Mouse (Mus musculus) limb, embryonic 12.5 days (tissue): ENCODE measurements at regions not wholly inside any gene's neighbourhood (a gene's known extent, or its start where the extent isn't known, plus 50 kb on each side); places are given as distances from the start of the nearest gene placed in this dataset.
A peak's percentile ranks its signal among the peaks of the same experiment; 100 is the strongest.

Source experiments
- ATAC-seq: fragments of 200-750 bp; cut with Nextera tagmentation; 2 replicates; pipeline ENCODE4 v1.8.0; 2017; ENCODE audit warnings: low read depth, moderate TSS enrichment; ENCODE audit not compliant: insufficient number of reproducible peaks, insufficient read depth, low FRiP score, low TSS enrichment
- H3K27ac ChIP-seq: fragments of 300-500 bp; sonication (generic); 2 replicates; pipeline ENCODE4 v1.5.1; 2016; ENCODE audit warnings: mild to moderate bottlenecking, moderate library complexity
- H3K27me3 ChIP-seq: fragments of 300-500 bp; sonication (generic); 2 replicates; pipeline ENCODE4 v1.6.1; 2016; ENCODE audit warnings: mild to moderate bottlenecking, moderate library complexity
- H3K36me3 ChIP-seq: fragments of 300-500 bp; sonication (generic); 2 replicates; pipeline ENCODE4 v1.6.1; 2016; ENCODE audit warnings: mild to moderate bottlenecking, moderate library complexity
- H3K4me1 ChIP-seq: fragments of 300-500 bp; sonication (generic); replicated peaks from 2 replicates; pipeline ENCODE4 v1.6.1; 2016
- H3K4me2 ChIP-seq: fragments of 300-500 bp; sonication (generic); 2 replicates; pipeline ENCODE4 v1.6.1; 2016; ENCODE audit warnings: mild to moderate bottlenecking, moderate library complexity
- H3K4me3 ChIP-seq: fragments of 300-500 bp; sonication (generic); replicated peaks from 2 replicates; pipeline ENCODE4 v1.5.1; 2016; ENCODE audit warnings: mild to moderate bottlenecking
- H3K9ac ChIP-seq: fragments of 300-500 bp; sonication (generic); replicated peaks from 2 replicates; pipeline ENCODE4 v1.6.1; 2016; ENCODE audit warnings: mild to moderate bottlenecking, moderate library complexity
- H3K9me3 ChIP-seq: fragments of 300-500 bp; sonication (generic); 2 replicates; pipeline ENCODE4 v1.6.1; 2016; ENCODE audit warnings: mild to moderate bottlenecking, moderate library complexity
- WGBS: fragments of 180-500 bp; shearing (Covaris S2); methylation state at CpG from one replicate; pipeline ENCODE4 v1.1.7; 2016; 5-methylcytosine and 5-hydroxymethylcytosine counted together

DNA sequence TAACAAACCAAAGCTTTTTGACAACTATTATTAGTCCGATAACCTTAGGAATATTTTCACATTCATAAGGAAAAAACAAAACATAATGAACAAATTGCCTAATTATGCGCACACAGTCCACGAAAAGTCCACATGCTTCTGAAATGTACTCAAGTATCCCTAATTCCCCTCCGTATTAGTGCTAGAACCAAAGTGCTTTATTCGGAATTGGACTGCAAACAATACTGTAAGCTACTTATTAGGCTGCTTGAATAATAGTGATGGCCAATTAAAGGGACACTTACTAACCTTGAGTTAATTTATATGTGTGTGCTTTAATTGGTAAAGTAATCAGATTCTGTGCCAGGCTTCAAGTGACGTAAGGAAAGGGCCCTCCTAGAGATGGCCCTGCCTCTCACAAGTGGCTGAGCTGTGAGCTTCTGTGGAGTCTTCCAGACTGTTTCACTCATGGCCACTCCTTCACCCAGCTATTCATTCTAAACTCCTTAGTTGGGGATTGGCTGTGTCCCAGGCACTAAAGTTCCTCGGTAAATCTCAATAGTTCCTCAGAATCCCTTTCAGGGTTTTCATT is 132.2 kb upstream of the Elac2 start:
- Histone ChIP-seq H3K27me3 (peaks cover 10% of the 10 kb centered on the region; the same call in 1 of the 2 replicates), H3K4me1 (peaks cover 11% of the 10 kb centered on the region), H3K27ac (no peak overlapping the region), H3K9me3 (no peaks in the 10 kb centered on the region), H3K9ac (no peak overlapping the region), H3K4me2 (no peak overlapping the region), H3K36me3 (no peaks in the 10 kb centered on the region), H3K4me3 (no peak overlapping the region)
- WGBS, result 84% methylated on average over 7 of the region's 7 CpGs
- ATAC-seq, result no peak

DNA sequence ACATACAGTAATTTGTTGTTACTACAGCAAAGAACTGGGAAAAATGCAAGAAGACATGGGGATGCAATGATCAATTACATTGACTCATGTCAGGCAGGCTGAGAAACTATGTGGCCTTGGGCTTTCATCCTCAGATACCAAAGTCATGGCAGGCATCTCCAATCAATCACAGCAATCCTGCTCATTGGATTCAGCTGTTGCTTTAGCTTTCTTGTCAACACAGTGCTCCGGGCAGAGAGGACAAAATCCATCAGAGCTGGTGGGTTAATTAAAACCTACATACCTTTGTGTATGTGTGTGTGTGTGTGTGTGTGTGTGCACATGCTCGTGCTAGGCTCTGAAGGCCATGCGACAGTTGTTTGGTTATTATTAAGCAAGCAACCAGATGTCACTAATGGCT is 119.2 kb upstream of the Elac2 start:
- 23% methylated on average over 3 of the region's 3 CpGs for whole genome bisulfite sequencing
- H3K27ac ChIP-seq, result no peak overlapping the region
- no peaks in the 10 kb centered on the region for H3K4me1 ChIP-seq
- no peak overlapping the region for H3K9ac ChIP-seq
- peaks cover 6% of the 10 kb centered on the region; the same call in 1 of the 2 replicates for H3K27me3 ChIP-seq
- H3K4me3 ChIP-seq, result no peak overlapping the region
- H3K9me3 ChIP-seq, result no peaks in the 10 kb centered on the region
- no peak for ATAC-seq
- no peak overlapping the region for H3K4me2 ChIP-seq
- H3K36me3 ChIP-seq, result no peaks in the 10 kb centered on the region

DNA sequence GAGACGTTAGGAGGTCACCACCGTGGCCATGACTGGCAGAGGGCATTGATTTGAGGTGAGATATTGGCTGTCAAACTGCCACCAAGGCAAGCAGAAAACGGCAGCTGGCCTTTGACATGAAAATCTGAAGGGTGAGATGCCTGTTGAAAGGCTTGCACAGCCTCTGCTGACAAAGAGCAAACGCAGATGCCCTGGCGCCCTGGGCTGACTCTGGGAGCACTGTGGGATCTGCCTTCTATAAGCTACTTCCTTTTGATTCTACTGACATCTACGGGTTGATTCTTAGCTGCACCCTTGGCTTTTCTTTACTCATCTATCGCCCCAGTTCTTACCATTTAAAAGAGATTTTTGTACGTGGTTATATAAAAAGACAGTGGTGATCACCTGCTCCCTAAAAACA is 98.2 kb upstream of the Elac2 start:
- Histone ChIP-seq H3K9ac (no peak overlapping the region), H3K36me3 (no peaks in the 10 kb centered on the region), H3K4me2 (no peak overlapping the region), H3K27ac (no peak overlapping the region), H3K4me1 (no peaks in the 10 kb centered on the region), H3K4me3 (no peak overlapping the region), H3K27me3 (peaks cover 15% of the 10 kb centered on the region), H3K9me3 (no peaks in the 10 kb centered on the region)
- WGBS, result 32% methylated on average over 8 of the region's 8 CpGs
- ATAC-seq, result no peak

DNA sequence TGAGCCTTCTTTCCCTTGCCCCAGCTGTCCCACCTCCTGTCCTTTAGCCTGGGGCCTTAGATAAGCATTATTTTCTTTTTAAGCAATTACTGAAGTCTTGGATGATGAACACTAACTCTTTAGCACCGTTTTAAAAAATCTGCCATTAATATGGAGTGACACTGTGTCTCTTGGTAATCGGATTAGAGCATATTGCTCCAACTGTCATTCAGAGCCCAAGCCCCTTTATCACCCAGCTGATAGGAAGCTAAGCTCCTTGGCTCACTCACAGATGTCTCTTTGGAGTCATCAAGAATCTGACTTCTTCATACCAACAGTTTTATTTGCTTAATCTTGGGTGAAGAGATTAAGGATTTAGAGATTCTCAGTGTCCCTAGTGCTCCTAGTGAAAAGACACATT is 94.3 kb upstream of the Elac2 start:
- Histone ChIP-seq H3K4me1 (no peaks in the 10 kb centered on the region), H3K9me3 (no peaks in the 10 kb centered on the region), H3K4me3 (no peak overlapping the region), H3K36me3 (no peaks in the 10 kb centered on the region), H3K9ac (no peak overlapping the region), H3K4me2 (no peak overlapping the region), H3K27ac (no peak overlapping the region), H3K27me3 (peaks cover 45% of the 10 kb centered on the region)
- no peak for ATAC-seq
- 82% methylated on average over 2 of the region's 2 CpGs for WGBS

DNA sequence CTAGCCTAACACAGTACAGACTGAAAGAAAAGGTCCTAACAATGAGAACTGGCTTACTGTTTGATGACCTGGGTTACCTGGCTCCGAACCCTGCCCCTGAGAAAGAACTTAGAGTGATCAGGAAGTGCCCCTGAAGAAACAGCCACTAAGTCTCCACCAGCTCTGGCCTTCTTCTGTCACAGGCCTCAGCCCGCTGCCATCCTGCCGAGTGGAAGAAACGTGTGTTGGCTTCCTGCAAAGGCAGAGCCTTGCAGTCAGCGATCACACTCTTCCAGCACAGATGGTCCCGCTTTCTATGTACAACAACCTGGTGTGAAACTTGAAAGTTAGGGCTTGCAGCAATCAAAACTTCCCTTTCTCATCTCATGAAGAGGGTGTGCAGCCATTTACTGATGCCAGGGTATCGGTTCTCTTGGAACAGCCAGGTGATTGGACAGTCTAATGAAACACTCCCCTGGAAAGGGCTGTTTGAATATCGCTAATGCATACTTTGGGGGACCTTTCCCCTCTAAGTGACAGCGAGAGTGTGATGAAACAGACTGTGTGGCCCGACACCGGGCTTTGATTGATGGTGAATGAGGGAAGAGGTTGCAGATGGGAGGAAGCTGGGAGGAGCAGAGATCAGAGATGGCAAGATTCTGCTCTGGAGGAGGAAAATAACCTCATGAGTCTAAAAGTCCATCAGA is 89.4 kb upstream of the Elac2 start:
- WGBS, result 38% methylated on average over 11 of the region's 11 CpGs
- Histone ChIP-seq H3K27ac (no peak overlapping the region), H3K9ac (no peak overlapping the region), H3K36me3 (no peaks in the 10 kb centered on the region), H3K27me3 (peaks cover 51% of the 10 kb centered on the region), H3K4me3 (no peak overlapping the region), H3K4me1 (no peaks in the 10 kb centered on the region), H3K9me3 (no peaks in the 10 kb centered on the region), H3K4me2 (no peak overlapping the region)
- no peak for ATAC-seq

DNA sequence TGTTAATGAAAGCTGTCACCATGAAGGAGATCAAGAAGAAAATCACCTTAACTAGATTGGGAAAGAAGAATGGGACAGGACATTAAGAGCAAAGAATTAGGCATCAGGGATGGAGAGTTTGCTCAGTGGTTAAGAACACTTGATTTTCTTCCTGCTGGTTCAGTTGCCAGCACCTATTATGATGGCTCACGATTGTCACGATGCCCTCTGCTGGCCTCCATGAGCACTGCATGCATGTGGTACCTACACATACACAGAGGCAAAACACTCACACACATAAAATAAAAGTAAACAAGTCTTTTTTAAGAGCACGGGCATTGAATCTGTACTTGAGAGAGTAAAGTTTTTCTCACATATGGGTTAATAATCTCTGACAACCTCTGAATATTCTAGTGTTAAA is 88.1 kb upstream of the Elac2 start:
- Histone ChIP-seq H3K9ac (no peak overlapping the region), H3K27ac (no peak overlapping the region), H3K4me1 (no peaks in the 10 kb centered on the region), H3K9me3 (no peaks in the 10 kb centered on the region), H3K36me3 (no peaks in the 10 kb centered on the region), H3K4me3 (no peak overlapping the region), H3K4me2 (no peak overlapping the region), H3K27me3 (peaks cover 62% of the 10 kb centered on the region)
- 41% methylated on average over 3 of the region's 3 CpGs for WGBS
- ATAC-seq, result no peak

DNA sequence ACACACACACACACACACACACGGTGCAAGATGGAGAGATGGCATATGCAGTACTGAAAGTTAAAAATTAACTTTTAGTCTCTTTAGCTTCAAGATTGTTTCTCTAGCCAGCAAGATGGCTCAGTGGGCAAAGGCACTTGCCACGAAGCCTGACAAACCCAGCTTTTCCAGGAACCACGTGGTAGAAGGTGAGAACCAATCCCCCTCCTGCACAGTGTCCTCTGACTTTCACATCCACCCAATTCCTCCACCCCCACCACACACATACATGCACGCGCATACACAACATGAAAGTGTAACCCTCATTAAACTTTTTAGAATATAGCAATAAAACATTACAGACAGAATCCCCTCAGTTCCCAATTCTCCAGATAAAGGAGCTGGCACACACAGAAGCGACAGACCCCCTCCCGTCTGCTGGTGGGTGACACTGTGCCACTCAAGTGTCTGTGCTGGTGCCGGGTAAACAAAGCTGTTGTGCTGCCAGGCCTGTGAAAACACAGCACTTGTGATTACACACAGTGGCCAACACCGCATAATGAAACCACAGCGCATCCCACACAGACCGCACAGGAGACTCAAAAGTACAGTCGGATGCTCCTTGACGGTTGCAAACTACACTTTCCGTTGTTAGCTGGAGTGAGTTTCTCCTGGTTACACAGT is 82.9 kb upstream of the Elac2 start:
- Histone ChIP-seq H3K27ac (no peak overlapping the region), H3K27me3 (peaks cover 49% of the 10 kb centered on the region), H3K4me3 (no peak overlapping the region), H3K9me3 (no peaks in the 10 kb centered on the region), H3K36me3 (no peaks in the 10 kb centered on the region), H3K4me2 (no peak overlapping the region), H3K9ac (no peak overlapping the region), H3K4me1 (peaks cover 23% of the 10 kb centered on the region)
- 83% methylated on average over 14 of the region's 14 CpGs for WGBS
- no peak for ATAC-seq

DNA sequence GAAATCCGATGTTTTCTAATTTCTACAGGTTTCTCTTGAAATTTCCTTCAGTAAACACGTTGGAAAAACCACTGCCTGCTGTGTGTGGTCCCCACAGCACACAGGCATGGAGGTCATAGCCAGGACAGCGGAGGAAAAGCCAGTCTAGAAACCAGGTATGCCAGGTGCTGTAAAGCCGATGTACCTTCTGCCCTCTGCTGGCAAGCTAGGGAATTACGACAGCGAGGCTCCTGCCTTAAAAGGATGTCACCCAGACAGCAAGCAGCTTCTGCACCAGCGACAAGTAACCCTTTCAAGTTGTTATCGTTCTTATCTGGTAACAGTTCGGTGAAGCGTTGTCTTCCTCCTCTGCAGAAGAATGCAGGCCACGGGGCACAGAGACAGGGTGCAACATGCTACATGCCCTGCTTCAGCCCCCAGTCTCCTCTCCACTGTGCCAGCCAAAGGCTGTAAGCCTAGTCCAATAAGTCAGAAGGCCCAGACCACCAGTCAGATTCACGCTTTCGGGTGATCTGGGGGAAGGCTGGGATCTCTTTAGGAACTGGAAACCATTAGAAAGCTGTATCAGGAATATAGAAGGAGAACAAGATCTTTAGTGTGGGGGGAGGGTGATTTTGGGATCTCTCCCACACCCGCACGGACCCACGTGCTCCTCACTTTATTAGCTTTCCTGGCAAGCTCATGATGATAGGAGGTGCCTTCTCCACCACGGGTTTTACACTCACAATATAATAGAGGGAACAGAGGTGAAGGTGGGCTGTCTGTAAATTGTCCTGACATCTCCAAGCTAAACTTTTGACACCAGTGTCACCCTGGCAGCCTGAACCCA is 79.9 kb upstream of the Elac2 start:
- H3K4me2 ChIP-seq, result peak overlapping the region; percentile 22; the same call in 1 of the 2 replicates
- no peak; the same call in 1 of the 2 replicates for ATAC-seq
- H3K27ac ChIP-seq, result peak overlapping the region; percentile 66
- no peaks in the 10 kb centered on the region for H3K9me3 ChIP-seq
- peaks cover 70% of the 10 kb centered on the region for H3K27me3 ChIP-seq
- WGBS, result 11% methylated on average over 17 of the region's 17 CpGs
- H3K9ac ChIP-seq, result no peak overlapping the region
- no peak overlapping the region for H3K4me3 ChIP-seq
- H3K36me3 ChIP-seq, result no peaks in the 10 kb centered on the region
- peaks cover 23% of the 10 kb centered on the region for H3K4me1 ChIP-seq

DNA sequence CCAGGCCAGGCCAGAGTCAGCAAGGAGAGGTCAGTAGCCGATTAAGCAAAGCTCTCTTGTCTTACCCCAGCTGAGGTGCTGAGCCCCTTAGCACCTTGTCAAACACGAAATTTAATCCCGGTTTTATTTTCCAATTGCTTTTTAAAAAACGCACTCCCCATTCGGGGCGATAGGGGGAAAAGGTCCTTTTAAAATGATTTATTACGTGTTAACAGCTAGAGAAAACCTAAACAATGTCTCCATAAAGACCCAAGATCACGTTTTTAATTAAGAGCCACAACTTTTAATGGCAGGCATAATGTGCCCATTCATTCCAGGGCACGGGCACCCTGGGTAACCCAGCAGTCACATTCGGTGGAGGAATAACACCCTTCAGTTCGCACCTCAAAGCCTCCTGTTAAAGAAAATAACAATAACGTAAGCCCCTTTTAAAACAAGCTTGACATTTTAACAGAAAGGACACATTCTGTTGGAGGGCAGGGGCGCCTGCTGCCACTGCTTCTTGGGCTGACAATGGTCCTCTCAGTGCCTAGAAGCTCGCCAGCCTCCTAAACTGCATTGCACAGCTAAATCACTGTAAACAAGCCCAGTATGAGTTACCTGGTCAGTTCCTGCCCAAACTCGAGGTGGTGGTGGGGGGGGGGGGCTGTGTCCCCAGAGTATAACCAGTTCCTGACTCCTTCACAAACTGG is 79.1 kb upstream of the Elac2 start:
- H3K4me2 ChIP-seq, result peak overlapping the region; percentile 22; the same call in 1 of the 2 replicates
- 14% methylated on average over 15 of the region's 15 CpGs for WGBS
- peak overlapping the region; percentile 66 for H3K27ac ChIP-seq
- no peaks in the 10 kb centered on the region for H3K9me3 ChIP-seq
- no peaks in the 10 kb centered on the region for H3K36me3 ChIP-seq
- H3K9ac ChIP-seq, result no peak overlapping the region
- ATAC-seq, result peak; percentile 76
- peaks cover 23% of the 10 kb centered on the region for H3K4me1 ChIP-seq
- H3K4me3 ChIP-seq, result no peak overlapping the region
- H3K27me3 ChIP-seq, result peaks cover 71% of the 10 kb centered on the region

DNA sequence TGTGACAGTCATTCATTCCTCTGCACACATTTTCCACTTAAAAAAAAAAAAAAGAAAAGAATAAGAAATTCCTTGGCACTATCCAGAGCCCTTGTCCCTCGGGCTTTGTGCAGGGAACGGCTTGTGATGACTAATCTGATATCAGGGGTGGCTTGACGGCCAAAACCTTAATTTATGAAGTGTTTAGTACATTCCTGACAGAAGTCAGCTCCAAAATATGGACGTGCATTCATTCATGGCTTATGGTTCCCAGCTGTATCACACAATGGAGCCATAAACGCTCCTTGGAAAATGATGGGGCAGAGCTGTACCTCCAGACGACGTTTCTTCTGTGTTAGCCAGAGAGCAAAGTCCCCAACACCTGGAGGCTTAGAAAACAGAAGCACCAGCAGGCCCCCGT is 62.1 kb upstream of the Elac2 start:
- Histone ChIP-seq H3K4me3 (no peak overlapping the region), H3K27ac (no peak overlapping the region), H3K9ac (no peak overlapping the region), H3K27me3 (peaks cover 28% of the 10 kb centered on the region), H3K36me3 (no peaks in the 10 kb centered on the region), H3K4me2 (no peak overlapping the region), H3K9me3 (no peaks in the 10 kb centered on the region), H3K4me1 (peaks cover 8% of the 10 kb centered on the region)
- ATAC-seq, result no peak
- 26% methylated on average over 8 of the region's 8 CpGs for WGBS

DNA sequence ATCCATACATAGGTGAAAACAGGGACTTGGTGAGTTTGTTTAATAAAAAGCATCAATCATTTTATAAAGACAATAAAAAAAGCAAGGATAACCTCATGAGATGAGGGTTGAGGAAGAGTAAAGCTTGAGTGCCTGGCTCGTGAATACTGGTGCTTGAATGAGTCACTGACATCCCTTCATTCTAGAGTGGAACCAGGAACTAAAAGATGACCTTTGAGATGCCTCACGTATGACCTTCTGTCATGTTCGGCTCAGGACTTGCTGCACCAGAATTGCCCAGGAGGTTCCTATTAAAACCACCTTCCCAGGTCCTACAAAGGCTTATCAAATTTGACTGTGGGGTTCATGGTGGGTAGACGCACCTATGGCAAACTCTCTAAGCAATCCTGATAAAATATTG is 61.5 kb upstream of the Elac2 start:
- Histone ChIP-seq H3K9ac (no peak overlapping the region), H3K27me3 (peaks cover 25% of the 10 kb centered on the region), H3K4me1 (peaks cover 13% of the 10 kb centered on the region), H3K27ac (no peak overlapping the region), H3K36me3 (no peaks in the 10 kb centered on the region), H3K4me3 (no peak overlapping the region), H3K4me2 (no peak overlapping the region), H3K9me3 (no peaks in the 10 kb centered on the region)
- WGBS, result 76% methylated on average over 4 of the region's 4 CpGs
- no peak for ATAC-seq
